7 mouse cellular contexts compared by ENCODE assay signal in the genomic region with DNA sequence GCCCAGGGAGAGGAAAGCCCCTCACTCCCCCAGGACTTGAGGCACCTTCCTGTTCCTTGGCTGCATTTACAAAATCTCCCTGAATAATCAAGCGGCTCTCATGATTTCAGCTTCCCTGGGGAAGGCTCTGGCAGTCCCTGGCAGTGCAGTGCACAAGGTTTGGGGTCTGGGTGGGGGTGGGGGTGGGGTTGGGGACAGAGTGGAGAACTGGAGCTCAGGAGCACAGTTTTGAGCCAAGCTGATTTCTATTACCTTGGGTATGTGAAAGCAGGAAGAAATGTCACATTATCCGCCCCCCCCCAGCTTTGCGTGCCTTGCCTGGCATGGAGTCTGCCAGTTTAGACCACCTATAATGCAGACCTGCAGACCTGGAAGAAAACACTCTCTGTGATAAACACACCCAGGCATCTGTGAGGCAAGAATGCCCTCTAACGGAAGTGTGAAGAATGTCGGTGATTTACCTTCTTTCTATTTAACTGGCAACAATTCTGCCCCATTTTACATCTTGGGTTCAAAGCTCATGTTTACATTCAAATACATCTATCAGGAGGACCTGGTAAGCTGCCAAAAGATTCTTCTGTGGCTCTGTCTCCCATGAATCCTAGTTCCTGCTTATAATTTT.
A peak's percentile ranks its signal among the peaks of the same experiment; 100 is the strongest.
DNase-seq lines count a peak whose midpoint lies in the region; ATAC-seq and TF ChIP-seq lines count a peak whose summit lies in the region.

No protein-coding gene starts in this region.

- no peak overlapping the region for H3K4me2 ChIP-seq in embryonic facial prominence, embryonic 11.5 days (ENCODE audit: low read depth, low read length)

- H3K36me3 ChIP-seq in embryonic facial prominence, embryonic 11.5 days (replicated peaks; ENCODE audit: control insufficient read depth, insufficient read depth, low read depth, low read length) = no peaks in the 10 kb centered on the region

- TF ChIP-seq CTCF in layer of hippocampus, adult 2 months (conservative IDR thresholded peaks at IDR 0.05) = peak; percentile 78

- no peaks in the 10 kb centered on the region for H3K9me3 ChIP-seq in embryonic facial prominence, embryonic 11.5 days (replicated peaks; ENCODE audit: control insufficient read depth, low read length)

- no peaks in the 10 kb centered on the region for H3K27me3 ChIP-seq in embryonic facial prominence, embryonic 11.5 days (ENCODE audit: control insufficient read depth, insufficient read depth, low read length)

- no peak for ATAC-seq in embryonic facial prominence, embryonic 11.5 days (replicated peaks; ENCODE audit: insufficient number of reproducible peaks, low FRiP score, low TSS enrichment, low read depth)

- H3K4me3 ChIP-seq in layer of hippocampus, adult 2 months = no peak overlapping the region
- no peak overlapping the region for H3K4me3 ChIP-seq in embryonic facial prominence, embryonic 11.5 days (ENCODE audit: low read depth, low read length)

- no peak overlapping the region for H3K27ac ChIP-seq in layer of hippocampus, adult 2 months
- H3K27ac ChIP-seq in embryonic facial prominence, embryonic 11.5 days (replicated peaks; ENCODE audit: low read depth, low read length) = no peak overlapping the region

- 48% methylated on average over 5 of the region's 5 CpGs for WGBS in embryonic facial prominence, embryonic 11.5 days

- H3K4me1 ChIP-seq in embryonic facial prominence, embryonic 11.5 days (ENCODE audit: control insufficient read depth, insufficient read depth, low read length) = no peaks in the 10 kb centered on the region

- DNase-seq in layer of hippocampus, adult 2 months (ENCODE audit: low spot score in 2 of 2) = peak; percentile 4 to 37
- no peak for DNase-seq in layer of hippocampus, postnatal 25 days (ENCODE audit: extremely low spot score in 1 of 2, low spot score in 1 of 2)
- peak; percentile 35 for DNase-seq in brain, adult 2 months (ENCODE audit: low read depth, low spot score)
- DNase-seq in embryonic facial prominence, embryonic 11.5 days (ENCODE audit: low spot score) = peak; percentile 59
- peak; percentile 17 for DNase-seq in lung, postnatal 14 days
- DNase-seq in adrenal gland, adult 18-20 months (ENCODE audit: low spot score in 2 of 2) = no peak
- DNase-seq in gastrocnemius, postnatal 4 days (ENCODE audit: low spot score in 2 of 2) = no peak

- no peak overlapping the region for H3K9ac ChIP-seq in embryonic facial prominence, embryonic 11.5 days (replicated peaks; ENCODE audit: low read length)

Comparison
In these comparisons a context has a peak if more than half of its experiments do, and no peak if none do; other contexts are left out.
1. DNase-seq: peak in layer of hippocampus, adult 2 months (2 of 2), brain, adult 2 months (single experiment), embryonic facial prominence, embryonic 11.5 days (single experiment) and lung, postnatal 14 days (single experiment); none in layer of hippocampus, postnatal 25 days (0 of 2), adrenal gland, adult 18-20 months (0 of 2) and gastrocnemius, postnatal 4 days (0 of 2).